Mouse (Mus musculus) embryonic facial prominence, embryonic 11.5 days (tissue): ENCODE measurements around the gene Zc3hav1. TPM values are rescaled to one million over a fixed set of nuclear protein-coding genes. Genes with fewer than 3 reads are reported as not detected.
A peak's percentile ranks its signal among the peaks of the same experiment; 100 is the strongest.

Experiments
- ATAC-seq: fragments of 200-750 bp; cut with Nextera tagmentation; replicated peaks from 2 replicates; pipeline ENCODE4 v1.8.0; 2017; ENCODE audit warnings: low read depth; ENCODE audit not compliant: insufficient number of reproducible peaks, low FRiP score, low TSS enrichment
- DNase-seq: peaks from one replicate; pipeline ENCODE4 v3.0.0-alpha.2; 2015; ENCODE audit warnings: low spot score
- H3K27ac ChIP-seq: fragments of 300-500 bp; sonication (generic); replicated peaks from 2 replicates; pipeline ENCODE4 v1.5.1; 2014; ENCODE audit warnings: mild to moderate bottlenecking, low read depth, low read length, control low read depth
- H3K27me3 ChIP-seq: fragments of 300-500 bp; sonication (generic); 2 replicates; pipeline ENCODE4 v1.6.1; 2014; ENCODE audit warnings: mild to moderate bottlenecking, low read length, moderate library complexity, mixed read lengths; ENCODE audit not compliant: control insufficient read depth, insufficient read depth
- H3K36me3 ChIP-seq: fragments of 300-500 bp; sonication (generic); replicated peaks from 2 replicates; pipeline ENCODE4 v1.6.1; 2014; ENCODE audit warnings: low read depth, mild to moderate bottlenecking, low read length, moderate library complexity, mixed read lengths; ENCODE audit not compliant: control insufficient read depth, insufficient read depth
- H3K4me1 ChIP-seq: fragments of 300-500 bp; sonication (generic); 2 replicates; pipeline ENCODE4 v1.6.1; 2014; ENCODE audit warnings: low read length, mixed read lengths; ENCODE audit not compliant: control insufficient read depth, insufficient read depth
- H3K4me2 ChIP-seq: fragments of 300-500 bp; sonication (generic); 2 replicates; pipeline ENCODE4 v1.6.1; 2014; ENCODE audit warnings: low read depth, mild to moderate bottlenecking, control low read depth, low read length, moderate library complexity
- H3K4me3 ChIP-seq: fragments of 300-500 bp; sonication (generic); 2 replicates; pipeline ENCODE4 v1.5.1; 2014; ENCODE audit warnings: low read depth, low read length, control low read depth
- H3K9ac ChIP-seq: fragments of 300-500 bp; sonication (generic); replicated peaks from 2 replicates; pipeline ENCODE4 v1.6.1; 2014; ENCODE audit warnings: mild to moderate bottlenecking, control low read depth, low read length
- H3K9me3 ChIP-seq: fragments of 300-500 bp; sonication (generic); replicated peaks from 2 replicates; pipeline ENCODE4 v1.6.1; 2016; ENCODE audit warnings: mild to moderate bottlenecking, low read length, inconsistent platforms, mixed read lengths; ENCODE audit not compliant: control insufficient read depth
- WGBS: fragments of 180-500 bp; shearing (Covaris S2); extraction: QIAGEN DNeasy Blood & Tissue Kit; methylation state at CpG from one replicate; pipeline ENCODE4 v1.1.7; 2014; 5-methylcytosine and 5-hydroxymethylcytosine counted together
- polyA plus RNA-seq: library from polyadenylated mRNA; unstranded; fragments of >200 nt; fragmentation: Nextera tagmentation; extraction: Ambion mirVana; gene quantifications from 2 replicates; pipeline ENCODE4 v1.2.1, GENCODE M21; 2014

Zc3hav1 gene
- polyA plus RNA-seq, 1 experiment from 2014 or later = 1.8 TPM

DNA sequence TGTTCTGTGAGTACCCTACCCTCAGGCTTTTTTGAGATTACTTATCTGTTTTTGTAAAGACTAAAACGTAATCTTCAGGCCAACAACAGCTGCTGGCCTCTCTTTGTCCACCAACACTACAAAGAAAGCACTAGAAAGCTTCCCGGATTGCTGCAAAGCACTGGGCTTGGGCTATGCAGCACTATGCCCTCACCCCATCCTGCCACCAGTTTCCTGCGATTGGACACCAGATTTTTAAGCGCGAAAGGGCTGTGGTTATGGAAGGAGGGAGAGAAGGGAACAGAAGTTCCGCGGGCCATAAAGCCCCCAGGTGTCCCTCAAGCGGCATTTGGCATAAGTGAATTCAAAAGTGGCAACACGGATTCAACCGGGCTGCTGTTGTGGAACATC lies 56.2 kb downstream of the Zc3hav1 start:
- no peaks in the 10 kb centered on the region for H3K4me1 ChIP-seq
- no peaks in the 10 kb centered on the region for H3K27me3 ChIP-seq
- peak overlapping the region; percentile 98 for H3K27ac ChIP-seq
- ATAC-seq = no peak
- no peaks in the 10 kb centered on the region for H3K9me3 ChIP-seq
- peak overlapping the region; percentile 99 for H3K9ac ChIP-seq
- WGBS = under 1% methylated on average over 10 of the region's 10 CpGs
- H3K4me2 ChIP-seq = peak overlapping the region; percentile 73
- DNase-seq = peak; percentile 75
- H3K4me3 ChIP-seq = peak overlapping the region; percentile 87
- H3K36me3 ChIP-seq = no peaks in the 10 kb centered on the region; the same call in 1 of the 2 replicates

DNA sequence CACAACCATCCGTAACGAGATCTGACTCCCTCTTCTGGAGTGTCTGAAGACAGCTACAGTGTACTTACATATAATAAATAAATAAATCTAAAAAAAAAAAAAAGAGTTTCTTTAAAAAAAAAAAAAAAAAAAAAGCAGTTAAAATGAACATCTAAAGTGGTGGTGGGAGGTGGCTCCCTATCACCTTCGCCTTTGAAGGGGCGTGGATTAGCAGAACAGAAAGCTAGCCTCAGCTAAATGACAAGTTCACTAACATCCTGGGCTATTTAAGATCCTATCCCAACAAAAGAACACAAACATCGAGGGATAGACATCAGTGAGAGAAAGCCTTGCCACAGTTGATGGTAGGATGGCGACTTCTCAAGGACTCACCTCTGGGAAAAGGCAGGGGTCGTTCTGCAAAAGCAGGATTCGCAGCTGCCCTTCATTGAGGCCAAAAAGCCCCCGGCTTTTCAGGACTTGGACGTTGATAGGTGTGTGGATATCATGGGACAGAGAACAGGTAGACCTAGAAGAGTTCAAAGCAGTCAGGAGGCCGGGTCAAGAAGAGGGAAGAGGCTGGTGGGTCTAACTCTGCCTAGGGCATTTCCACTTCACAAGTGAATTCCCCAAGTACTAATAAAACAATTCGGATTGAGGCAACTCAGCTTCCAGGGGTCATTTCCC lies 56.7 kb downstream of the Zc3hav1 start:
- ATAC-seq (no peak), DNase-seq (no peak)
- Histone ChIP-seq H3K4me2 (peak overlapping the region; percentile 73), H3K4me3 (peak overlapping the region; percentile 87), H3K4me1 (no peaks in the 10 kb centered on the region), H3K27ac (peak overlapping the region; percentile 98; the same call in 1 of the 2 replicates), H3K36me3 (no peaks in the 10 kb centered on the region; the same call in 1 of the 2 replicates), H3K9me3 (no peaks in the 10 kb centered on the region), H3K9ac (peak overlapping the region; percentile 99), H3K27me3 (no peaks in the 10 kb centered on the region)
- 40% methylated on average over 12 of the region's 12 CpGs for WGBS

DNA sequence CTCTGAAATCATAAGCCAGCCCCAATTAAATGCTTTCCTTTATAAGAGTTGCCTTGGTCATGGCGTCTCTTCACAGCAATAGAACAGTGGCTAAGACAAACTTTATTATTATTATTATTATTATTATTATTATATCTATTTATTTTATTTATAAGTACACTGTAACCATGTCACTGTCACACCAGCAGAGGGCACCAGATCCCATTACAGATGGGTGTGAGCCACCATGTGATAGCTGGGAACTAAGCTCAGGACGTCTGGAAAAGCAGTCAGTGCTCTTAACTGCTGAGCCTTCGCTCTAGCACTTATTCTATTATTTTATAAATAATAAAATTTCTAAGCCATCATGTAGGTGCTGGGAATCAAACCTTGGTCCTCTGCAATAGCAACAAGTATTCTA lies 60.7 kb downstream of the Zc3hav1 start:
- no peak overlapping the region for H3K27ac ChIP-seq
- no peak overlapping the region for H3K4me3 ChIP-seq
- H3K4me1 ChIP-seq = no peaks in the 10 kb centered on the region
- no peak for ATAC-seq
- H3K9me3 ChIP-seq = no peaks in the 10 kb centered on the region
- no peak for DNase-seq
- 58% methylated on average over 3 of the region's 3 CpGs for WGBS
- no peak overlapping the region for H3K9ac ChIP-seq
- H3K27me3 ChIP-seq = no peaks in the 10 kb centered on the region
- no peaks in the 10 kb centered on the region; the same call in none of the 2 replicates for H3K36me3 ChIP-seq
- no peak overlapping the region for H3K4me2 ChIP-seq

DNA sequence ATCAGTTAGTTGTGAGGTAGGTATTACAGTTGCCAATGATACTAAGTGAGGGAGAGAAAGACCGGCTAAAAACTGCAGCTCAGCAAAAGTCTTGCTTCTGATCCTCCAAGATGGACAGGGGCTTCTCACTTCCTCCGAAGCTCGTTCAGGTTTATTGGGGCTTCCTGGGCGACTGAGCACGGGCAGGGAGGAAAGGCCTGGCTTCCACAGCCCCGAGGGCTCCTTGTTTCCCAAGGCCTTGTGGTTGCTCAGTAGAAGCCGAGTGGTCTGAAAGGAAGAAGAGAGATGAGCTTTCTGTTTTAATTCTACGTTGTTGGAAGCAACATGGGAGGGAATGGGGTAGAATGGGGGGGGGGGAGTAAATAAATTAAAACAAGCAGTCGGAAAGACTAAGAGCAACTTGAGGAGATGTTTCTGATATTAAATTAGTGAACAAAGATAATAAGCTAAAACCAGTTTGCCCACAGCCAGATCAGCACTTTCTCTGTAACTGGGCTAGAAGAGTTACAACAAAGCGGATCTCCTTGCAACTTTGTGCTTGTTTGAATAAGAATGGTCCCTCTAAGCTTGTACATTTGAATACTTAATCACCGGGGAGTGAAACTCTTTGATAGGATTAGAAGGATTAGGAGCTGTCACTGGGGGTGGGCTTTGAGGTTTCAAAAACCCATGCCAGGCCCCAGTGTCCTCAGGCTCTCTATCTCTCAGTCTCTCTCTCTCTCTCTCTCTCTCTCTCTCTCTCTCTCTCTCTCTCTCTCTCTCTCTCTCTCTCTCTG lies 61.3 kb downstream of the Zc3hav1 start:
- ATAC-seq (no peak), DNase-seq (no peak)
- Histone ChIP-seq H3K9ac (no peak overlapping the region), H3K27ac (no peak overlapping the region), H3K27me3 (no peaks in the 10 kb centered on the region), H3K4me1 (no peaks in the 10 kb centered on the region), H3K36me3 (no peaks in the 10 kb centered on the region; the same call in none of the 2 replicates), H3K9me3 (no peaks in the 10 kb centered on the region), H3K4me3 (no peak overlapping the region), H3K4me2 (no peak overlapping the region)
- 43% methylated on average over 11 of the region's 11 CpGs for WGBS

DNA sequence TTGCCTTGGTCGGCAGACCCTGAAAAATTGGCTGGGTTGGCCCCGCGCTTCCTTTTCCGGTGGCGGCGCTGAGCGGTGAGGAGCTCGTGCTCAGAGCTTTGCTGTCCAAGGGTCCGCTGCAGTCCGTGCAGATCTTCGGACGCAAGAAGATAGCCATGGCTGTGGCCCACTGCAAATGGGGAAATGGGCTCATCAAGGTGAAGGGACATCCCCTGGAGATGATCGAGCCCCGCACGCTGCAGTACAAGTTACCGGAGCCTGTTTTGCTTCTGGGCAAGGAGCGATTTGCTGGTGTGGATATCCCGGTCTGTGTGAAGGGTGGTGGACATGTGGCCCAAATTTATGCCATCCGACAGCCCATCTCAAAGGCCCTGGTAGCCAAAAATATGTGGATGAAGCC lies 70.0 kb downstream of the Zc3hav1 start:
- Histone ChIP-seq H3K36me3 (peaks cover 2% of the 10 kb centered on the region), H3K27ac (no peak overlapping the region), H3K9ac (no peak overlapping the region), H3K4me2 (no peak overlapping the region), H3K27me3 (no peaks in the 10 kb centered on the region), H3K4me3 (no peak overlapping the region), H3K4me1 (no peaks in the 10 kb centered on the region), H3K9me3 (no peaks in the 10 kb centered on the region)
- no peak for ATAC-seq
- no peak for DNase-seq
- 97% methylated on average over 19 of the region's 19 CpGs for WGBS

DNA sequence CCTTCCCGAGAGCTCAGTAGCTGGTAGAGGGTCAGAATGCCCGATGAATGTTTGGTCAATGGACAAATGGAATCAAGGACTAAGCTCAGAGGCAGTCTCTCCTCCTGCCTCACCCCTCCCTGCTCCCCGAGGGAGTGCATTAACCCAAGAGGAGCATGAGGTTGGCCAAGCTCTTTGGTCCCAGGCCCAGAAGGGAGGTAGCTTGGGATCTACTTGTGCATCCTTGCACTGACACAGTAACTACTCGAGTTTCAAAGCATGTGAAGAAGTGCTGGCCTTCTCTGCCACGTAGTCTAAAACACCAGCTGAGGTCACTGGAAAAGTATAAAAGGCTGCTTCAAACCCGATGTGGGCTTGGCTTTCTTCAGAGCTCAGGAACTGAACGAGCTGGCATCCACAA lies 89.9 kb downstream of the Zc3hav1 start:
- H3K4me2 ChIP-seq = no peak overlapping the region
- H3K27ac ChIP-seq = no peak overlapping the region
- no peak for DNase-seq
- no peak for ATAC-seq
- H3K4me1 ChIP-seq = no peaks in the 10 kb centered on the region
- H3K4me3 ChIP-seq = no peak overlapping the region
- WGBS = 77% methylated on average over 7 of the region's 7 CpGs
- no peaks in the 10 kb centered on the region for H3K36me3 ChIP-seq
- no peak overlapping the region for H3K9ac ChIP-seq
- H3K27me3 ChIP-seq = no peaks in the 10 kb centered on the region
- no peaks in the 10 kb centered on the region for H3K9me3 ChIP-seq

DNA sequence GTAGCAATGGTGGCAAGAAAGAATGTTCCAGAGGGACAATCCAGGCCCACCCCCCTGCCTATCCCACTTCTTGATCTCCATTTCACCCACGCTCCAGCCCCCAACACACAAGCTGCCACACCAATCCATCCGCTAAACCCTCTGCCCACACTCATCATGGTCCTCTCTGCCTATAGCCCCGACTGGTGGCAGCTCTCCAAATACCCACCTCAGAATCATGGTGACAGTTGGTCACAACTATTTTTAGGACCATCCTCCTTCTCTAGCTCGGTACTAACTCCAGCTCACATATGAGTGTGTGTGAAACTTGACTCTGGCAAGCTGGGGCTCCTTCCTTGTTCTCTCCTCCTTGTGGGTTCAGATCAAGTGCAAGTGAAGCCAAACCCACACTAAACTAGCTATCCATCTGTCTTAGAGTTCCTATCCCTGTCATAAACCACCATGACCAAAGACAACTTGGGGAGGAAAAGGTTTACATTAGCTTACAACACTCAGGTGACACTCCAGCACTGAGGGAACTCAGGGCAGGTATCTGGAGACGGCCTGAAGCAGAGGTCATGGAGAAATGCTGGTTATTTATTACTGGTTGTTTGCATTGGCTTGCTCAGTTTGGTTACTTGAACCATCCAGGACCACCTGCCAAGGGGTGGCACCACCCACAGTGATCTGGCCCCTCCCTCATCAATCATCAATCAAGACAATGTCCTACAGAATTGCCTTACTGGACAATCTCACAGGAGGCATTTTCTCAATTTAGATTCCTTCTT lies 90.8 kb downstream of the Zc3hav1 start:
- Histone ChIP-seq H3K36me3 (no peaks in the 10 kb centered on the region), H3K9me3 (no peaks in the 10 kb centered on the region), H3K27me3 (no peaks in the 10 kb centered on the region), H3K4me1 (no peaks in the 10 kb centered on the region), H3K27ac (no peak overlapping the region), H3K4me3 (no peak overlapping the region), H3K4me2 (no peak overlapping the region), H3K9ac (no peak overlapping the region)
- ATAC-seq = no peak
- 75% methylated on average over 5 of the region's 5 CpGs for WGBS
- no peak for DNase-seq
